8 mouse cellular contexts compared by ENCODE assay signal in the genomic region with DNA sequence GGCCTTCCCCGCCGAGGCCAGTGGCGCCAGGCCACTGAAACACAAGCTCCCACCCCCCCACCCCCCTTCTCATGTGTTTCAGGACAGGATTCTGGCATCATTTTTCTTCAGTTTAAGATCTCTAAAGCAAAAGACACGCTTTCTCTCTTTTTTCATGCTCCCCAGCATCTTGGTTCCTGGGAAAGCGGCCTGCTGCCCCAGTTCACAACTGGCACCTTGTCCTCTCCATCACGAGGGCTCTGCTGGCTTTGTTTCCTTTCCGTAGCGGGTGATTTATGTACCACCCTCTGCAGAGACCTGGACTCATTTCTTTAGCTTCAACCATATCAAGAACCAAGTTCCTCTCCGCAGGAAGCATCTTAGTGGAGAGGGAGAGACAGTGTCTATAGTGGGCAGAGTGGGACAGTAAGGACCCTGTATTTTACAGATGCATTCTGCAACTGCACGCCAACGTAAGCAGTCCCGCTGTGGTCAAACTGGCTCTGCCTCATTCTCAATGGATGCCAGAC. TPM values are rescaled to one million over a fixed set of nuclear protein-coding genes. Genes with fewer than 3 reads are reported as not detected.
DNase-seq lines count a peak whose midpoint lies in the region; ATAC-seq and TF ChIP-seq lines count a peak whose summit lies in the region.

No protein-coding gene starts in this region.

- H3K9ac ChIP-seq in lung, embryonic 14.5 days: peak overlapping the region; percentile 66
- peak overlapping the region; percentile 76 for H3K9ac ChIP-seq in forebrain, embryonic 12.5 days
- H3K9ac ChIP-seq in neural tube, embryonic 11.5 days (ENCODE audit: low read length): peak overlapping the region; percentile 79

- H3K27me3 ChIP-seq in lung, embryonic 14.5 days (ENCODE audit: insufficient read depth, low read length): no peaks in the 10 kb centered on the region
- H3K27me3 ChIP-seq in forebrain, embryonic 12.5 days: no peaks in the 10 kb centered on the region
- no peaks in the 10 kb centered on the region for H3K27me3 ChIP-seq in neural tube, embryonic 11.5 days (ENCODE audit: control insufficient read depth, insufficient read depth, low read length)

- TF ChIP-seq CTCF in lung, embryonic 14.5 days (IDR thresholded peaks at IDR 0.05; ENCODE audit: low read depth): no peak

- no peaks in the 10 kb centered on the region for H3K36me3 ChIP-seq in lung, embryonic 14.5 days (ENCODE audit: insufficient read depth)
- no peaks in the 10 kb centered on the region for H3K36me3 ChIP-seq in forebrain, embryonic 12.5 days (replicated peaks)
- H3K36me3 ChIP-seq in neural tube, embryonic 11.5 days (ENCODE audit: control insufficient read depth, insufficient read depth, low read length): no peaks in the 10 kb centered on the region

- ATAC-seq in CD4-positive, CD25-positive, alpha-beta regulatory T cell, adult 4 months: no peak
- ATAC-seq in lung, embryonic 14.5 days (ENCODE audit: insufficient read depth): no peak
- ATAC-seq in forebrain, embryonic 12.5 days (ENCODE audit: low FRiP score): no peak
- ATAC-seq in neural tube, embryonic 11.5 days (ENCODE audit: insufficient read depth, low FRiP score, low TSS enrichment): peak; percentile 24; the same call in 1 of the 2 replicates
- ATAC-seq in erythroid progenitor cell, adult 5-6 weeks (replicated peaks; ENCODE audit: low FRiP score, poor library complexity, severe bottlenecking): no peak

- H3K4me3 ChIP-seq in lung, embryonic 14.5 days (ENCODE audit: low read depth, low read length): peak overlapping the region; percentile 96
- peak overlapping the region; percentile 95 for H3K4me3 ChIP-seq in forebrain, embryonic 12.5 days (replicated peaks)
- peak overlapping the region; percentile 99 for H3K4me3 ChIP-seq in neural tube, embryonic 11.5 days (ENCODE audit: low read depth, low read length)

- peak; percentile 18 for DNase-seq in CD4-positive, CD25-positive, alpha-beta regulatory T cell, adult 2 months (ENCODE audit: low read depth, low spot score)
- peak; percentile 22 for DNase-seq in lung, embryonic 14.5 days
- no peak for DNase-seq in lung, postnatal 14 days
- DNase-seq in kidney, postnatal 10 days: peak; percentile 20
- peak; percentile 68 for DNase-seq in neural tube, embryonic 11.5 days (ENCODE audit: low spot score)

- WGBS in lung, embryonic 14.5 days: 29% methylated on average over 12 of the region's 12 CpGs
- WGBS in forebrain, embryonic 12.5 days: 25% methylated on average over 12 of the region's 12 CpGs
- WGBS in neural tube, embryonic 11.5 days: 13% methylated on average over 12 of the region's 12 CpGs

- H3K4me2 ChIP-seq in lung, embryonic 14.5 days: peak overlapping the region; percentile 92
- H3K4me2 ChIP-seq in forebrain, embryonic 12.5 days: peak overlapping the region; percentile 82
- peak overlapping the region; percentile 88 for H3K4me2 ChIP-seq in neural tube, embryonic 11.5 days (ENCODE audit: low read depth)

- H3K9me3 ChIP-seq in lung, embryonic 14.5 days (ENCODE audit: low read depth, low read length): no peaks in the 10 kb centered on the region
- no peaks in the 10 kb centered on the region for H3K9me3 ChIP-seq in forebrain, embryonic 12.5 days
- no peaks in the 10 kb centered on the region for H3K9me3 ChIP-seq in neural tube, embryonic 11.5 days (ENCODE audit: control insufficient read depth, low read length)

- H3K4me1 ChIP-seq in lung, embryonic 14.5 days (ENCODE audit: insufficient read depth): peaks cover 10% of the 10 kb centered on the region
- H3K4me1 ChIP-seq in forebrain, embryonic 12.5 days: peaks cover 28% of the 10 kb centered on the region
- peaks cover 3% of the 10 kb centered on the region for H3K4me1 ChIP-seq in neural tube, embryonic 11.5 days (ENCODE audit: control insufficient read depth, insufficient read depth, low read length)

- H3K27ac ChIP-seq in lung, embryonic 14.5 days (ENCODE audit: low read depth): peak overlapping the region; percentile 83
- H3K27ac ChIP-seq in forebrain, embryonic 12.5 days: peak overlapping the region; percentile 96
- H3K27ac ChIP-seq in neural tube, embryonic 11.5 days (ENCODE audit: low read depth, low read length): peak overlapping the region; percentile 97

RNA-seq across cellular contexts. Expression of a gene that starts 0.9 kb away (rescaled TPM):
- 10 to 100 TPM; 82.6 to 83.2 TPM for polyA plus RNA-seq in CD4-positive, CD25-positive, alpha-beta regulatory T cell, adult 4 months (2017; shearing (Covaris generic))
- 390 and 394 TPM in 2 replicates for polyA plus RNA-seq in lung, embryonic 14.5 days (2014; fragmentation: Nextera tagmentation; extraction: Ambion mirVana)
- polyA plus RNA-seq in forebrain, embryonic 12.5 days (2016; fragmentation: Nextera tagmentation; extraction: Ambion mirVana): 213 and 223 TPM in 2 replicates
- 293 and 318 TPM in 2 replicates for polyA plus RNA-seq in neural tube, embryonic 11.5 days (2014; fragmentation: Nextera tagmentation; extraction: Ambion mirVana)
- 268 and 297 TPM in 2 replicates for total RNA-seq in erythroid progenitor cell, adult 5-6 weeks (2015; ENCODE audit: low replicate concordance)
- total RNA-seq in erythroid progenitor cell, adult 5-6 weeks (2017; ENCODE audit: low replicate concordance): 307 and 428 TPM in 2 replicates
